Mouse (Mus musculus) erythroblast, embryonic 14.5 days (primary cell): ENCODE measurements at regions not wholly inside any gene's neighbourhood (a gene's known extent, or its start where the extent isn't known, plus 50 kb on each side); places are given as distances from the start of the nearest gene placed in this dataset.

Source experiments
- H3K27me3 ChIP-seq: 2 replicates; pipeline ENCODE4 v1.6.1; 2012; ENCODE audit warnings: inconsistent platforms; ENCODE audit not compliant: control insufficient read depth
- H3K36me3 ChIP-seq: 2 replicates; pipeline ENCODE4 v1.6.1; 2012; ENCODE audit warnings: mild to moderate bottlenecking, inconsistent platforms; ENCODE audit not compliant: control insufficient read depth
- H3K4me1 ChIP-seq: 2 replicates; pipeline ENCODE4 v1.6.1; 2012; ENCODE audit warnings: inconsistent platforms; ENCODE audit not compliant: control insufficient read depth
- H3K4me3 ChIP-seq: replicated peaks from 2 replicates; pipeline ENCODE3; 2012; ENCODE audit warnings: moderate library complexity, mild to moderate bottlenecking, inconsistent platforms
- H3K9me3 ChIP-seq: 2 replicates; pipeline ENCODE4 v1.6.1; 2012; ENCODE audit warnings: low read length, inconsistent platforms, mixed read lengths; ENCODE audit not compliant: control insufficient read depth
- GATA1 ChIP-seq: IDR thresholded peaks from 2 replicates; pipeline ENCODE4 v1.6.1; 2012; ENCODE audit warnings: low read length, inconsistent platforms, mixed read lengths
- TAL1 ChIP-seq: IDR thresholded peaks from 3 replicates; pipeline ENCODE4 v1.6.1; 2012; ENCODE audit warnings: low read length, inconsistent platforms, mixed read lengths

DNA sequence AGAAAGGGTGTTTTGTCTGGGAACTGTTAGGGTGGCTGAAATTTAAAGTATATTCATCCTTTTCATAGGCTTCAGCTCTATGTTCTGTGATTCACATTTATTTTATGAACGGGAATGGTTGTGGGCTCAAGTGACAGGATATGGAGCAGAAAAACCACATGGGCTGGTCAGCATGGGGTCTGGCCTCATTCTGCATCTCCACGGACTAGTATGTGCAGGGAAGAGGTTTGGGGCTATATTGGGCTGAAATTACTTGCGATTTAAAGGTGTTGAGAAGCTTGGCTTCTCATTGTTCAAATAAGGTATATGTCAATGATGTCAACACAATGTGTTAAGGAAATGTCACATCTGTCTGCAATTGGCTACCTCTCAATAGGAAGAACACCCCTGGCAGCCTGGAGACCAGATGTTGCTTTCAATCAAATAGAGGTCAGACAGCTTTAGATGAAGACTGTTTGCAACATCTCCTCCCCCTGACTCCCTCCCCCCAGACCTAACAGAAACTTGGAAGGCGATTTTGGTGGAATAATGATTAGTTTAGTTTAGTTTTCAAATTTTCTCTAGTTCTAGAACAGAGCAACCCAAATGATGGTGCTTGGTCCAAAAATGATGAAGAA lies 777.0 kb downstream of the Slc4a3 start:
- Histone ChIP-seq H3K4me1 (no peaks in the 10 kb centered on the region), H3K4me3 (no peak overlapping the region), H3K36me3 (no peaks in the 10 kb centered on the region), H3K27me3 (no peaks in the 10 kb centered on the region), H3K9me3 (peaks cover 9% of the 10 kb centered on the region)
- no peak for TF ChIP-seq TAL1
- no peak for TF ChIP-seq GATA1

DNA sequence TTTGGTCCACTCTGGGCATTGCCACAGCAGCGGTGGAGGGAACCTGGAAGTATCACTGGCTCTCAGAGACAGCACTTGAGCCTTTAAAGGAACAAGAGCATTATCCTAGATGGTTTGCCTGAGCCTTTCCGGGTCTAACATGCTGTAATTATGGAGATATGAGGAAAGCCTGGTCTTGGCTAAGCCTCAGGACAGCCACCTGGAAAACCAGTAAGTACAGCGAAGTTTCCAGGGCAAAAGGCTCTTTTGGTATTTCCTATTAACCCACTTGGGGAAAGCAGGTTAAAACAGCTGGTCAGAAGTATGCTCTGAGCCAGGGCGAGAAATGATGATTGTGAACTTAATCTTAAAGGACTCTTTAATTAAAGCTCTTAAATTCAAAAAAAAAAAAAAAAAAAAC lies 777.5 kb downstream of the Slc4a3 start:
- H3K36me3 ChIP-seq, result no peaks in the 10 kb centered on the region
- no peak overlapping the region for H3K4me3 ChIP-seq
- no peaks in the 10 kb centered on the region for H3K4me1 ChIP-seq
- no peak for TF ChIP-seq GATA1
- no peaks in the 10 kb centered on the region for H3K27me3 ChIP-seq
- H3K9me3 ChIP-seq, result peaks cover 9% of the 10 kb centered on the region

DNA sequence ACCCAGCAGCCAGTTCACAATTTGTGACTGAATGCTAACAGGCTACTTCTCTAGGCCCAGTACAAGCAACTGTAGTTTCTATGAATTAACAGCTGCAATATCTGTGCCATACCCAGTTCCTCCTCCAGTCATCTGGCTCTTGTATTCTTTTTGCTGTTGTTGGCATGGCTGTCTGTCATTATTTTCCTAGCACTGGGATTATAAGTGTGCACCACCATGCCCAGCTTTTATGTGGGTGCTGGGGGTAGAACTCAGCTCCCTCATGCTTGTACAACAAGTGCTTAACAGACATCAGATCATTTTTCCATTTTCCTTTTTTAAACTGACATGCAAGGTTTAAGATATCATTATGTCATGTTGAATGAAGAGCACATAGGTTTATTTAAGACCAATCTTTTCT lies 789.9 kb downstream of the Slc4a3 start:
- TF ChIP-seq GATA1, result no peak
- no peak for TF ChIP-seq TAL1

DNA sequence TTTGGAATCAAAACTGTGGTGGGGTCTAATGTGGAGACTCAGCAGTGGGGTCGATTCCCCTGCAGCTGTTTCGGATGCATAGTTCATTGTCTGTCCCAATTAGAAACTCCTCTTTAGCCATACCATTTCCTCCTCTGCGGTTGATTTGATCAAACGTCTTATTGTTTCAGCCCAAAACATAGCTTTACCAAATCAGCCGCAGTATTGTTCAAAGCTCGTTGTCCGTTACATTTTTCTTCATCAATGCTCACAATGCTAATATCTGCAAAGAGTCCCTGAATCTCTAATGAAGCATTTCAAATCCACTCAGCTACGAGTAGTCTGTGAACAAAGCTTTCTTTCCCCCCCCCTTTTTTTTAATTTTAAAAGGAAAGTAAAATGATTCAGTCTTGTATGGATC lies 816.0 kb downstream of the Slc4a3 start:
- H3K27me3 ChIP-seq, result no peaks in the 10 kb centered on the region
- no peaks in the 10 kb centered on the region for H3K9me3 ChIP-seq
- no peak overlapping the region for H3K4me3 ChIP-seq
- TF ChIP-seq TAL1 (no peak), GATA1 (no peak)
- H3K36me3 ChIP-seq, result no peaks in the 10 kb centered on the region
- H3K4me1 ChIP-seq, result no peaks in the 10 kb centered on the region

More for the DNA sequence above, 789.9 kb downstream of the Slc4a3 start:
- no peaks in the 10 kb centered on the region for H3K36me3 ChIP-seq
- H3K9me3 ChIP-seq, result no peaks in the 10 kb centered on the region
- no peaks in the 10 kb centered on the region for H3K27me3 ChIP-seq
- no peak overlapping the region for H3K4me3 ChIP-seq
- H3K4me1 ChIP-seq, result no peaks in the 10 kb centered on the region

DNA sequence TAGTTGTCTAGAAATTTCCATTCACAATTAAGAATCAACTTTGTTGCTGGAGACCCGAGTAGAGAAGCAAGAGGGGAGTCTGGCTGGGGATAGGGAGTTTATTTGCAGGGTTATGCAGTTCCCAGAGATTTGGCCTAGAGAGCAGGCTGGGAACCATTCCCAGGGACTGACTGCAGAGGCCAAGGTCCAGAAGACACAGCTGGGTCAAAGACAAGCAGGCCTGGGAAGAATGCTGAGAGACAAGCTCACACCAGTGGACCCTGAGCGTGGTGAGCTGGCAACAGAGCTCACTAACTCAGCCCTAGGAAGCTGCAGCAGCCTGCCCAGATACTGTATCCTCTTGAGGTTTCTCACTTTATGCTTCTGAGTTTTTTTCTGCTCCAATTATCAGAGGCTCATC lies 827.9 kb downstream of the Slc4a3 start:
- H3K4me1 ChIP-seq, result no peaks in the 10 kb centered on the region
- no peak overlapping the region for H3K4me3 ChIP-seq
- H3K9me3 ChIP-seq, result no peaks in the 10 kb centered on the region
- H3K36me3 ChIP-seq, result no peaks in the 10 kb centered on the region
- TF ChIP-seq GATA1 (no peak), TAL1 (no peak)
- H3K27me3 ChIP-seq, result no peaks in the 10 kb centered on the region

DNA sequence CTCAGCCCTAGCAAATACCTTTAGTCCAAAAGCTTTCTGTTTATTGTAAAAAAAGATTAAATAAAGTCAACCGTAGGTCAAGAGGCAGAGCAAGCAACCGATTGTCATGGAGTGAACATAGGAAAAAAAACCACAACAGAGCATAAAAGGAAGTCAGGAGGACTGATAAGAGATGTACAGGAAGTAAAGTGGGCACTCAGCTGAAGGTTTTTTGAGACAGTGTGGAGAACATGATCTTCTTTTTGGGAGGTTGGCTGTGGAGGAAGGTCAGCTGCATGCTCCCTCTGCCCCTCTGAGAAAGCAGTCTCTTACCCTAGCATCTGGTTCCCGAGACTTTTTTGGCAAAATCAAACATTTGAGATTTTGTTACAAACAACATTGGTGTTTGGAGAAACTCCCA lies 832.1 kb downstream of the Slc4a3 start:
- Histone ChIP-seq H3K4me1 (no peaks in the 10 kb centered on the region), H3K27me3 (no peaks in the 10 kb centered on the region), H3K36me3 (no peaks in the 10 kb centered on the region), H3K9me3 (no peaks in the 10 kb centered on the region), H3K4me3 (no peak overlapping the region)
- TF ChIP-seq GATA1 (no peak), TAL1 (no peak)

DNA sequence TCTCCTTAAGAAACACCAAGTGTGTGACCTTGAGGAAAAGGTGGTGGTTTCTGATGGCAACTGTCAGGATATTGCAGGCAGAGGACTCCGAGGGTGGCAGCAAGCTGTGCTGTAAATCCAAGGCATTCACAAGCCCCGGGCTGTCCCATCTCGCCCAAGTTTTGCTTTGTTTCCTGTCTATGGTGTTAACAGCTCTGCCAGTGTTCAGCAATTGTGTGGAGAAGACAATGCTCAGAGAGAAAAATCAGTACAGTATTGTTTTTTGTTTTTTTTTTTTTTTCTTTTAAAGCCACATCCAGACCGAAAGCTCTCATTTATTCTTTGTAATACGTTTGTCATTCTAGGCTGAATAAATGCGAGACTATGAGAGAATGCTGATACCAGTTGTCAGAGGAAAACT lies 846.5 kb downstream of the Slc4a3 start:
- H3K36me3 ChIP-seq, result no peaks in the 10 kb centered on the region
- TF ChIP-seq GATA1, result no peak
- no peak for TF ChIP-seq TAL1
- H3K9me3 ChIP-seq, result no peaks in the 10 kb centered on the region
- H3K4me1 ChIP-seq, result no peaks in the 10 kb centered on the region
- H3K27me3 ChIP-seq, result no peaks in the 10 kb centered on the region
- no peak overlapping the region for H3K4me3 ChIP-seq

DNA sequence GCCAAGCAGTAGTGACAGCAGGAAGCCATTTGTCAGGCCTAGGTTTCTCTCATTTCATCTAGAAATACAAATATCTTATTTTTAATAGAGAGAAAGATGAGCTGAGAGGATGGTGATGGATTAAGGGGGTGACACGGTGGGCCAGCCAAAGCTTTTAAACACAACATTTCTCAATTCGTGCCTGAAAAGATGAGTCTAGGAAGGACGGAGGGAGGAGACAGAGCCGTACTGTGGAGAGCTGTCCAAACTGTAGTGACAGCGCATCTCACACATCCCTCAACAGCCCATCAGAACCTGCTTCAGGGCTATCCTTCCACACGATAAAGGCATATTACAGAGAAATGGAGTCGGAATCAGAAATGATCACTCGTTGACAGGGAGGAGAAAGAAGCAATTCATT lies 848.0 kb downstream of the Slc4a3 start:
- Histone ChIP-seq H3K27me3 (no peaks in the 10 kb centered on the region), H3K36me3 (no peaks in the 10 kb centered on the region), H3K4me3 (no peak overlapping the region), H3K9me3 (no peaks in the 10 kb centered on the region), H3K4me1 (no peaks in the 10 kb centered on the region)
- TF ChIP-seq GATA1 (no peak), TAL1 (no peak)

DNA sequence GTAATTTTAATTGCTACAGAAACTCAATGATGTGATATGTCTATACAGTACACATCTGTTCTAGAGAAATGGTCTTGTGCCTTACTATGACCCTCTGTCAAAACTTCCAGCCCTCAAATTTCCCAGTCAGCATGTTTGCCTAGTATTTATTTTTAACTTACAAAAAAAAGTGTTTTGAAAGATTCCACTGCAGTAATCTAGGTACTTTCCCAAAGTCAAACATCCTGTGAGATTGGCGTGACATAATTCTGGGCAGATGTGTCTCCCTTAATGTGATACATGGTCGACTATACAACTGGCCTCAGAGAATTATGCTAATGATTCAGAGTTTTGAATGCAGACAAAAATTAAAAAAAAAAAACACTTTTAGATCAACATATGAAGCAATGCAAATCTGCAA lies 856.8 kb downstream of the Slc4a3 start:
- no peaks in the 10 kb centered on the region for H3K27me3 ChIP-seq
- H3K4me3 ChIP-seq, result no peak overlapping the region
- no peaks in the 10 kb centered on the region for H3K36me3 ChIP-seq
- H3K4me1 ChIP-seq, result no peaks in the 10 kb centered on the region
- TF ChIP-seq TAL1, result no peak
- no peak for TF ChIP-seq GATA1
- H3K9me3 ChIP-seq, result no peaks in the 10 kb centered on the region

DNA sequence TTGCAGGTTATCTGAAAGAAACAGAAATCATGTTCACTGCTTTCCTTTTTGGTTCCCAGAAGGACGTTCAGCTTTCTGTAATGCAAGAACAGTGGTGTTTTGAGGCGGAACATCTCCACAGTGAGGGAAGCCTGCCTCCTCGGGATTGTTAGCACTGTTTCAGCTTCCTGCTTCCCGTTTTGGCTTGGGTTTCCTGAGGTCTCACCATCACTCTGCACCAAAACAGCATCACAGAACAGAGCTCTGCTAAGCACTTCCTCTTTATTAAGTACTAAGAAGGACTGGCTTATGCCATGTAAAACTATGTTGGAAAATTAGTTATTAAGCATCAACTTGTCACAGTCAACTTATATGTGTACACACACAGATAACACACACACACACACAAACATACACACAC lies 857.9 kb downstream of the Slc4a3 start:
- TF ChIP-seq GATA1 (no peak), TAL1 (no peak)
- Histone ChIP-seq H3K9me3 (no peaks in the 10 kb centered on the region), H3K4me1 (no peaks in the 10 kb centered on the region), H3K4me3 (no peak overlapping the region), H3K27me3 (no peaks in the 10 kb centered on the region), H3K36me3 (no peaks in the 10 kb centered on the region)
